15 mouse cellular contexts compared by ENCODE assay signal in genomic region chr14:118232381-118232970, GRCm38 (mm10). TPM values are rescaled to one million over a fixed set of nuclear protein-coding genes. Genes with fewer than 3 reads are reported as not detected.
DNase-seq lines count a peak whose midpoint lies in the region; ATAC-seq and TF ChIP-seq lines count a peak whose summit lies in the region.
"Had no signal": no experiment of that assay in that cellular context is flagged by ENCODE, and none has a peak within 500 bp of the region (broad histone marks: within the 10 kb centered on the region; RNA-seq: fewer than 3 reads in every experiment).

No protein-coding gene starts in this region.

- H3K27ac ChIP-seq in embryonic facial prominence, embryonic 14.5 days (replicated peaks; ENCODE audit: low read depth, low read length): no peak overlapping the region
- peak overlapping the region; percentile 51; the same call in 1 of the 2 replicates for H3K27ac ChIP-seq in hindbrain, embryonic 15.5 days (replicated peaks)
- peak overlapping the region; percentile 55 for H3K27ac ChIP-seq in neural tube, embryonic 13.5 days (replicated peaks)
- H3K27ac ChIP-seq in cerebellum, adult 2 months (ENCODE audit: insufficient read depth, low read length): no peak overlapping the region
- H3K27ac ChIP-seq: heart, embryonic 13.5 days had no signal

- no peak for ATAC-seq in embryonic facial prominence, embryonic 14.5 days (ENCODE audit: low read depth)
- ATAC-seq in hindbrain, embryonic 15.5 days (ENCODE audit: low FRiP score, low read depth): no peak
- no peak for ATAC-seq in neural tube, embryonic 13.5 days (ENCODE audit: low read depth)
- ATAC-seq: lung, postnatal 0 days had no signal

- H3K4me3 ChIP-seq in embryonic facial prominence, embryonic 14.5 days (ENCODE audit: low read depth, low read length): peak overlapping the region; percentile 21; the same call in 1 of the 2 replicates
- H3K4me3 ChIP-seq in hindbrain, embryonic 15.5 days: peak overlapping the region; percentile 21
- peak overlapping the region; percentile 23 for H3K4me3 ChIP-seq in neural tube, embryonic 13.5 days
- H3K4me3 ChIP-seq in cerebellum, adult 2 months (replicated peaks; ENCODE audit: insufficient read depth, low read depth, low read length): no peak overlapping the region

- no peak for TF ChIP-seq CTCF in cerebellum, adult 2 months (IDR thresholded peaks at IDR 0.05; ENCODE audit: borderline replicate concordance, insufficient read depth, low read depth, low read length)

- peaks cover 95% of the 10 kb centered on the region for H3K27me3 ChIP-seq in embryonic facial prominence, embryonic 14.5 days (replicated peaks; ENCODE audit: control insufficient read depth, insufficient read depth, low read length)
- peaks cover 48% of the 10 kb centered on the region for H3K27me3 ChIP-seq in hindbrain, embryonic 15.5 days
- H3K27me3 ChIP-seq in neural tube, embryonic 13.5 days: peaks cover 90% of the 10 kb centered on the region
- peaks cover 11% of the 10 kb centered on the region; the same call in 1 of the 2 replicates for H3K27me3 ChIP-seq in cerebellum, adult 2 months (ENCODE audit: control insufficient read depth, insufficient read depth, low read length)

- H3K36me3 ChIP-seq in embryonic facial prominence, embryonic 14.5 days (ENCODE audit: control insufficient read depth, insufficient read depth, low read length): no peaks in the 10 kb centered on the region
- H3K36me3 ChIP-seq in hindbrain, embryonic 15.5 days: no peaks in the 10 kb centered on the region
- no peaks in the 10 kb centered on the region for H3K36me3 ChIP-seq in neural tube, embryonic 13.5 days
- H3K36me3 ChIP-seq: heart, embryonic 13.5 days had no signal

- H3K4me2 ChIP-seq in embryonic facial prominence, embryonic 14.5 days (ENCODE audit: low read depth, low read length): peak overlapping the region; percentile 41
- peak overlapping the region; percentile 46 for H3K4me2 ChIP-seq in hindbrain, embryonic 15.5 days
- H3K4me2 ChIP-seq in neural tube, embryonic 13.5 days: peak overlapping the region; percentile 50
- H3K4me2 ChIP-seq: heart, embryonic 13.5 days had no signal

- TF ChIP-seq POLR2A in cerebellum, adult 2 months (IDR thresholded peaks at IDR 0.05; ENCODE audit: borderline replicate concordance, insufficient read depth, low read length): no peak

- H3K9ac ChIP-seq in embryonic facial prominence, embryonic 14.5 days (ENCODE audit: low read depth, low read length): no peak overlapping the region; the same call in 1 of the 2 replicates
- no peak overlapping the region for H3K9ac ChIP-seq in hindbrain, embryonic 15.5 days
- no peak overlapping the region for H3K9ac ChIP-seq in neural tube, embryonic 13.5 days
- H3K9ac ChIP-seq: heart, embryonic 13.5 days had no signal

- no peaks in the 10 kb centered on the region; the same call in 1 of the 2 replicates for H3K4me1 ChIP-seq in embryonic facial prominence, embryonic 14.5 days (ENCODE audit: control insufficient read depth, insufficient read depth, low read length)
- peaks cover 45% of the 10 kb centered on the region for H3K4me1 ChIP-seq in hindbrain, embryonic 15.5 days (replicated peaks)
- peaks cover 77% of the 10 kb centered on the region for H3K4me1 ChIP-seq in neural tube, embryonic 13.5 days (replicated peaks)
- H3K4me1 ChIP-seq in cerebellum, adult 2 months (ENCODE audit: control insufficient read depth, insufficient read depth, low read length): no peaks in the 10 kb centered on the region

- 6% methylated on average over 8 of the region's 8 CpGs for WGBS in embryonic facial prominence, embryonic 14.5 days
- 2% methylated on average over 8 of the region's 8 CpGs for WGBS in hindbrain, embryonic 15.5 days
- WGBS in neural tube, embryonic 13.5 days: 1% methylated on average over 8 of the region's 8 CpGs
- WGBS in cerebellum, adult 2 months: 5% methylated on average over 8 of the region's 8 CpGs

- H3K9me3 ChIP-seq in embryonic facial prominence, embryonic 14.5 days (ENCODE audit: control insufficient read depth, low read length): no peaks in the 10 kb centered on the region
- H3K9me3 ChIP-seq in hindbrain, embryonic 15.5 days: no peaks in the 10 kb centered on the region
- no peaks in the 10 kb centered on the region for H3K9me3 ChIP-seq in neural tube, embryonic 13.5 days
- H3K9me3 ChIP-seq: heart, embryonic 13.5 days had no signal

- intact Hi-C loops in heart, postnatal 36 days (cut with DNase I): loop anchor here (10.0 kb wide), 1 partner anchor 702 kb away; the partner anchor contains the start of gene Dnajc3

- DNase-seq in heart, postnatal 36 days: peak; percentile 19 to 33
- DNase-seq in heart, adult 8-10 months (ENCODE audit: low spot score): no peak
- no peak for DNase-seq in embryonic facial prominence, embryonic 14.5 days (ENCODE audit: low spot score)
- DNase-seq in cerebellum, adult 2 months: no peak
- no peak for DNase-seq in layer of hippocampus, adult 11-12 months (ENCODE audit: low spot score)
- no peak for DNase-seq in thymus, postnatal 36 days
- DNase-seq: adrenal gland, postnatal 25 days; cerebellum, postnatal 14 days; kidney, postnatal 36 days had no signal

RNA-seq across cellular contexts. Expression of gene Sox21, which starts 4.4 kb away (rescaled TPM):
- not detected for total RNA-seq in heart, postnatal 36 days (2021)
- total RNA-seq in heart, adult 8-10 months (2022): not detected
- polyA plus RNA-seq in embryonic facial prominence, embryonic 14.5 days (2014; fragmentation: Nextera tagmentation; extraction: Ambion mirVana): 2.2 and 2.7 TPM in 2 replicates
- 6.0 and 6.3 TPM in 2 replicates for polyA plus RNA-seq in hindbrain, embryonic 15.5 days (2015; fragmentation: Nextera tagmentation; extraction: Ambion mirVana)
- polyA plus RNA-seq in neural tube, embryonic 13.5 days (2015; fragmentation: Nextera tagmentation; extraction: Ambion mirVana): 5.6 and 6.0 TPM in 2 replicates
- 4.9 and 5.6 TPM in 2 replicates for polyA plus RNA-seq in cerebellum, adult 2 months (2012; rRNA removed)
- total RNA-seq: adrenal gland, postnatal 25 days had no signal
- polyA plus RNA-seq: spleen, adult 2 months had no signal

RNA-seq across cellular contexts. Expression of gene Gm9376, which starts 34.3 kb away (rescaled TPM):
- not detected for total RNA-seq in heart, postnatal 36 days (2021)
- not detected for total RNA-seq in heart, adult 8-10 months (2022)
- polyA plus RNA-seq in embryonic facial prominence, embryonic 14.5 days (2014; fragmentation: Nextera tagmentation; extraction: Ambion mirVana): not detected in 2 replicates
- polyA plus RNA-seq in hindbrain, embryonic 15.5 days (2015; fragmentation: Nextera tagmentation; extraction: Ambion mirVana): not detected in 2 replicates
- polyA plus RNA-seq in neural tube, embryonic 13.5 days (2015; fragmentation: Nextera tagmentation; extraction: Ambion mirVana): not detected in 2 replicates
- not detected in 2 replicates for polyA plus RNA-seq in cerebellum, adult 2 months (2012; rRNA removed)
- total RNA-seq: adrenal gland, postnatal 25 days; left cerebral cortex, postnatal 4 days had no signal
- polyA plus RNA-seq: heart, embryonic 13.5 days; lung, postnatal 0 days; spleen, adult 2 months had no signal

Comparison
In these comparisons a context has a peak if more than half of its experiments do, and no peak if none do; other contexts are left out.
1. DNase-seq: peak in heart, postnatal 36 days (2 of 2); none in heart, adult 8-10 months (single experiment), embryonic facial prominence, embryonic 14.5 days (single experiment), cerebellum, adult 2 months (0 of 2), layer of hippocampus, adult 11-12 months (single experiment) and thymus, postnatal 36 days (0 of 2).
2. H3K27ac ChIP-seq: peak in hindbrain, embryonic 15.5 days (single experiment) and neural tube, embryonic 13.5 days (single experiment); none in embryonic facial prominence, embryonic 14.5 days (single experiment) and cerebellum, adult 2 months (single experiment).
3. Peak in every context shown above with its lines, with median percentiles within 50 percentile points of each other: H3K4me2 ChIP-seq.